Mouse (Mus musculus): ENCODE results near the gene Gm28635.

Gm28635 gene

GRCm38 (mm10) chr2:84637452-84638165 lies 40.2 kb downstream of the Gm28635 start:
- DNase-seq (ENCODE audit: low read depth, low spot score), result no peak

GRCm38 (mm10) chr2:84636231-84636741 lies 41.6 kb downstream of the Gm28635 start:
- DNase-seq (ENCODE audit: low read depth, low spot score), result no peak

GRCm38 (mm10) chr2:84635611-84636010 lies 42.2 kb downstream of the Gm28635 start:
- peak; percentile 91 for DNase-seq (ENCODE audit: low read depth, low spot score)

GRCm38 (mm10) chr2:84634934-84635482 lies 42.8 kb downstream of the Gm28635 start:
- peak; percentile 71 for DNase-seq (ENCODE audit: low read depth, low spot score)

- DNase-seq (ENCODE audit: low read depth, low spot score), result no peak
Measured at GRCm38 (mm10) chr2:84634006-84634405, 43.8 kb downstream of the Gm28635 start.

GRCm38 (mm10) chr2:84632999-84633398 lies 44.8 kb downstream of the Gm28635 start:
- no peak for DNase-seq (ENCODE audit: low read depth, low spot score)

- DNase-seq (ENCODE audit: low read depth, low spot score), result no peak
Measured at GRCm38 (mm10) chr2:84632001-84632400, 45.8 kb downstream of the Gm28635 start.

- DNase-seq (ENCODE audit: low read depth, low spot score), result no peak
Measured at GRCm38 (mm10) chr2:84627036-84627435, 50.8 kb downstream of the Gm28635 start.

GRCm38 (mm10) chr2:84626366-84626975 lies 51.4 kb downstream of the Gm28635 start:
- no peak for DNase-seq (ENCODE audit: low read depth, low spot score)

GRCm38 (mm10) chr2:84624201-84624600 lies 53.6 kb downstream of the Gm28635 start:
- no peak for DNase-seq (ENCODE audit: low read depth, low spot score)

- DNase-seq (ENCODE audit: low read depth, low spot score), result no peak
Measured at GRCm38 (mm10) chr2:84623428-84624119, 54.3 kb downstream of the Gm28635 start.

GRCm38 (mm10) chr2:84622668-84623067 lies 55.2 kb downstream of the Gm28635 start:
- no peak for DNase-seq (ENCODE audit: low read depth, low spot score)

GRCm38 (mm10) chr2:84619646-84620340 lies 58.0 kb downstream of the Gm28635 start:
- DNase-seq (ENCODE audit: low read depth, low spot score), result no peak

- DNase-seq (ENCODE audit: low read depth, low spot score), result no peak
Measured at GRCm38 (mm10) chr2:84618914-84619313, 58.9 kb downstream of the Gm28635 start.

GRCm38 (mm10) chr2:84617637-84618515 lies 60.0 kb downstream of the Gm28635 start:
- peak; percentile 77 for DNase-seq (ENCODE audit: low read depth, low spot score)

GRCm38 (mm10) chr2:84612764-84613163 lies 65.1 kb downstream of the Gm28635 start:
- no peak for DNase-seq (ENCODE audit: low read depth, low spot score)

GRCm38 (mm10) chr2:84607842-84608241 lies 70.0 kb downstream of the Gm28635 start:
- DNase-seq (ENCODE audit: low read depth, low spot score), result no peak

GRCm38 (mm10) chr2:84600977-84601376 lies 76.9 kb downstream of the Gm28635 start:
- DNase-seq (ENCODE audit: low read depth, low spot score), result no peak

- DNase-seq (ENCODE audit: low read depth, low spot score), result no peak
Measured at GRCm38 (mm10) chr2:84599270-84599888, 78.5 kb downstream of the Gm28635 start.

- peak; percentile 52 for DNase-seq (ENCODE audit: low read depth, low spot score)
Measured at GRCm38 (mm10) chr2:84597123-84597522, 80.7 kb downstream of the Gm28635 start.
